Mouse (Mus musculus): ENCODE measurements around the gene Hes3.

Hes3 gene

DNA sequence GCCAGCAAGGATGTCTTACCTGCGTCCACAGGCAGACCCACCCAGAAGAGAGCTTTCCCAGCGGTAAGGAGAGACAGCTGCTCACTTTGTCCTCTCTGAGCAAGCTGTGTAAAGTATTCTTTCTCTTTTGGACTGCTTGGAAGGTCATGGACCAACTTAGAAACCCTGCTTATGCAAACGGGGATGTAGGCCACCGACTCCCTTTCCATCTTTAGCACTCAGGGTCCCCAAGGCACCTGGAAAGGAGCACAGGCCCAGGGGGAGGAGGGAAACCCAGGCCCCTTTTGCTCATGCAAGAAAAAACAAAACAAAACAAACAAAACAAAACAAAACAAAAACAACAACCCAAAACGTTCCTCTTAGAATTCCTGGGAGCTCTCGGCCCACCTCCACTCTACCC is at the start of gene Hes3:
Gene Hes3, minus strand, starts transcription at position 101 of the 400 bp plus-strand sequence.
- no peak for DNase-seq (ENCODE audit: low spot score in 2 of 2)

DNA sequence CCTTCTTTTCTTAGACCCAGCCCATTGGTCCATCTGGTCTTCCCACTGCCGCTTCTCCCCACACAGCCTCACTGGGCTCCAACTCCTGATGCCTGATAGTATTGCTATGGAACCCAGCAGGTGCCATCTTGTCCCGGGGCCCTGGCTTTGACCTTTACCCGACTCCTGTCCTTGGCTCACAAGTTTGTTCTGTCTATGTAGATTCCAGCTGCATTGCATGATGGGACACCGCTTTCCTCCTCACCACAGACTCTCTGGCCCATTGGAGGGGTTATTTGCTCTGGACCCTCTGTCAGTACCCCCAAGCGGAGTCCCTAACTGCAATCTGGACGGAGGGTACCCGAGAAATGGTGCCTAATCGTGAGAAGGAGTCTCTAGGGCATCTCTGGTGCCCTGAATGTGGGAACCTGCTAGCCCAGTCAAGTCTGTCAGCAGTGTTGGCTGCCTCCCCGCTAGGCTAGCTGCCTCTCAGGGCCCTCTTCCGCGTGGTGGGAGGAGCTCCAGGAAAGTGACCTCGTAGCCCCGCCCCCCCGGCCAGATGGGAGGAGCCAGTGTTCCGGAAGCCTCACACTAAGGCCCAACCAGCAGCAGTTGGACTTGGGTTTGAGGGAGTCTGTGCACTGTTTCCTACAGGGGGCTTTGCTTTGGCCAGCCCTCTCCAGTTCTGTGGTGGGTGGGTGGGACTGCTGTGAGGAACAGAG is 49.3 kb upstream of the Hes3 start:
- DNase-seq (ENCODE audit: low spot score in 2 of 2) = peak in 1 of 2 experiments; percentile 60

DNA sequence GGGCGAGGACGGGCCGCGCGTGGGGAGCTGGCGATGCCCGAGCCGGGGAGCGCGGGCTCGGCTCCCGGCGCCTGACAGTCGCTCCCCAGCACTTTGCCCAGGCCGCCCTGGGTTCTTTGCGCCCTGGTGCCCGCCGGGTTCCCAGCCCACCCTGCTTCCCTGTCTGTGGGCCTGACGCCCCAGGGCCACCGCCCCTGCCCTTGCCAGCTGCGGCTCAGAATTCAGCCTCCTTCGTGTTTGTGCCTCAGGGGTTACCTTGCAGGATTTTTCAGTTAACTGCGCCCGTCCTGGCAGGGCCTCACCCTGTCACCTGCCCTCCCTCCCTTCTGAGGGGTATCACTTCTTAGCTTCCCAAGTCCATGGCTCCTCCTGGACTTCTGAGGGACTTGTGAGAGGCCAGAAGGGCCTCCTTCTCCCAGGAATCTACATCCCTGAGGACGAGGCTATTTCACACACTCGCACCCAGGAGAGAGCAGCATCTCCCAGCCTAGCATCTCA is 47.9 kb upstream of the Hes3 start:
- no peak for DNase-seq (ENCODE audit: low spot score in 2 of 2)

DNA sequence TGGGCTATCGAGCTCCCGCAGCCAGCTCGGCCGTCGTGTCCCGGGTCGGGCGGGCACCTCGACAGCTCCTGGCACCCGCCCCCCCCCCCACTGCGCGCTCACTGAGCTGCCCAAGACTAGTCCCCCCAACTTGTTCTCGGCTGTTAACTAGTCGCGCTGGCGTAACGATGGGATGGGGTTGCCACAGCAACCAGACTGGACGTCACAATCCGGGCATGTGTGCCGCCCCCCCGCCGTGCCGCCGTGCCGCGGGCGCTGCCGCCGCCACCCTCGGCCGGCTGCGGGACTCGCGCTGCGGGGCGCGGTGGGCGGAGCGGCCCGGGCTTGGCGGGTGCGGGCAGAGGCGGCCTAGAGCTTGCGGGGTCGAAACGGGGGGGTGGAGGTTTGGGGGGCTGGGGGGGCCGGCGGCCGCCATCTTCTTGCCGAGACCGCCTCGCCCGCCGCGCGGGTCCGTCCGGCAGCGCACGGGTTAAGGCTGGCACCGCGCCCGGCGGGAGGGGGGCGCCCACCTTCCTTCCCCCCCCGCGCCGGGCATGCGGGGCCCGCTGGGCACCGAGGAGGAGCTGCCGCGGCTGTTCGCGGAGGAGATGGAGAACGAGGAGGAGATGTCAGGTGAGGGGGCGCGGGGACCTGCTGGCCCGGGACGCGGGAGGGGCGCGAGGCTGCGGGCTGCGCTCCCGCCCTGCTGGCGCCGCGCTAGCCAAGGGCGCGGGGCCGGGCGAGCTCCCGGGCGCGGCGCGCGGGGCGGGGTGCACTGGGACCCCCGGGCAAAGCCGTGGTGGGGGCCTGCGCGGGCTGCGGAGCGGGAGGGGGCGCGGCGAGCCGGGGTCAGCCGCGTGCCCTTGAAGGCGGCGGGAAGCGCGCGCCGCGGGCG is 47.2 kb upstream of the Hes3 start, which contains the start of gene Chd5:
Gene Chd5, plus strand, starts transcription at position 233 of the 874 bp plus-strand sequence.
- DNase-seq (ENCODE audit: low spot score in 2 of 2) = no peak

DNA sequence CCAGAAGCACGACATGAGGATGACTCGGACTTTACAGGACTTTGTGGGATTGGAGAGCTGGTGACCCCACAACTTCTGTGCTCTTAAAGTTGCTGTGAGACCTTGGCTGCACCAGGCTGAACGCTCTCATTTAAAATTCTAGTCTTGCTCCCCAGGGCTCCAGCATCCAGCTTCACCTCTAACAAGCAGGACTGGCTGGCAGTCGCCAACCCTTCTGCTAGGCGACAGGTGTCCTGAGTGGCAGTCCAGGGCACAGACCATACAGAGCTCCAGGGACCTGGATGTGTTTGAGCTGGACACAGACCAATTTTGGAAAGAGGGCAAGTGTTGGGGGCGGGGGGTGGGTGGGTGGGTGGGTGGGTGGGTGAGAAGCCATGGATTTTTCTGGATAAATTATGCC is 46.3 kb upstream of the Hes3 start:
- no peak for DNase-seq (ENCODE audit: low spot score in 2 of 2)

DNA sequence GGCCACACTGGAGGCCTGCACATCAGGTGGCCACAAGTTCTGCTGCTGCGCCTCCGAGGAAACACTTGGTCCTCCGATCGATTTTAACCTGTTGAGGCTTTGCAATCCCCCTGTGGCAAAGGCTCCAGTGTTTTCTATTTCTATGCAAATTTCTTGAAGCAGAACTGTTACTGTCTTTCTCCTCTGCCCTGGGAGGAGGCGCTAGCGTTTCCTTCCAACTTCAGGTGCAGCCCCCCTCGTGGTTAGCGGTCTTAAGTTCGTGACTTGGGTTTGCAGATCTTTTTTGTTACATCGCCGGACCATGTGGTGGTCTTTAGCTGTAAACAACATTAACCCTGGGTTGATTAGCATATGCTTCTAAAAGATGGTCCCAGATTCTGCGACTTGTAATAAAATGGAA is 42.1 kb upstream of the Hes3 start:
- no peak for DNase-seq (ENCODE audit: low spot score in 2 of 2)

DNA sequence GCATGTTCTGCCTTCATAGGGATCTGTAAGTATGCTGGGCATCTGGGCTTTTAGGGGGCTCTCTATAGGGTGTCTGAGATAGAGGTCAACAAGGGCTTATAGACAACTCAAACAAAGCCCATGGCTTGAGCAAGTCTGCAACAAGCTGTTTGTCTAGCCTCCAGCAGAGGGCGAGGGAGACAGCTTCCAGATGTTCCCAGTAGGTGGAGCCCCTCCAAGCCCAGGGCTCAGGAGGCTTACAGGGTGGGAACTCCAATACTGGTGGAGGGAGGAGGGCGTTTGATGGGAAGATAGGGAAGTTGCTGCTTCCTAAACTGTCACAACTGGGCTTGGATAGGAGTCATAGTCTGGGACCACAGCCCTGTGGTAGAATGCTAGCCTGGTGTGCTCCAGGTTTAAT is 41.5 kb upstream of the Hes3 start:
- DNase-seq (ENCODE audit: low spot score in 2 of 2) = peak; percentile 23 to 66

DNA sequence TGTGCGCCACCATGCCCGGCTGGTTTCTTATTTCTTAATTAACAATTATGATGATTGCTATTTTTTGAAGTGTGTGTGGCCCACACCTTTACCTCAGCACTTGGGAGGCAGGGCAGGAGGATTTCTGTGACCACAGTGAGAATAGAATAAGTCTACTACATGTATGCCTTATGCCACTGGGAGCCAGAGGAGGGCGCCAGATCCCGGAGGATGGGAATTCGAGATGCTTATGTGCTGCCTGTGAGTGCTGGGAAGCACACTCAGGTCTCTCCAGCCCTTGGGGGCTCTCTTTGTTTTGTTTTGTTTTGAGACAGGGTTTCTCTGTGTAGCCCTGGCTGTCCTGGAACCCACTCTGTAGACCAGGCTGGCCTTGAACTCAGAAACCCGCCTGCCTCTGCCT is 37.2 kb upstream of the Hes3 start:
- peak in 1 of 2 experiments; percentile 78 for DNase-seq (ENCODE audit: low spot score in 2 of 2)

DNA sequence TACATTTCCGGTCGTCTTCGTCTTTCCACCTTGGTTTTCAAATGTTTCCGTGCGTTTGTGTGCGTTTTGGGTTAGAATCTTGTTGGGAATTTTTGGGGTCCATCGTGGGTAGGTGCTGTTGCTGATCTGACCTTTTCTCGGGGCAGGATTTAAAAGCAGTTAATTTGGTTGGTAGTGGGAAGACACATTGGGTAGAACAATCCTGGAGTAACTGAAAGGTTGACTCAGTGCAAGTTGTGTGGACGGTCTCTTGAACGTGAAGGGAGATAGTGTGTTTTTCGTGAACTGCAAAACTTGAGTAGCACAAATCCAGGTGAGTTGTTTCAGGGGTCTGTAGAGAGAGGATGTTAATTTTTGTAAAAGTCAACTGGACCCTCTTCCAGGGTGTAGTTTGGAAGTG is 35.1 kb upstream of the Hes3 start:
- no peak for DNase-seq (ENCODE audit: low spot score in 2 of 2)

DNA sequence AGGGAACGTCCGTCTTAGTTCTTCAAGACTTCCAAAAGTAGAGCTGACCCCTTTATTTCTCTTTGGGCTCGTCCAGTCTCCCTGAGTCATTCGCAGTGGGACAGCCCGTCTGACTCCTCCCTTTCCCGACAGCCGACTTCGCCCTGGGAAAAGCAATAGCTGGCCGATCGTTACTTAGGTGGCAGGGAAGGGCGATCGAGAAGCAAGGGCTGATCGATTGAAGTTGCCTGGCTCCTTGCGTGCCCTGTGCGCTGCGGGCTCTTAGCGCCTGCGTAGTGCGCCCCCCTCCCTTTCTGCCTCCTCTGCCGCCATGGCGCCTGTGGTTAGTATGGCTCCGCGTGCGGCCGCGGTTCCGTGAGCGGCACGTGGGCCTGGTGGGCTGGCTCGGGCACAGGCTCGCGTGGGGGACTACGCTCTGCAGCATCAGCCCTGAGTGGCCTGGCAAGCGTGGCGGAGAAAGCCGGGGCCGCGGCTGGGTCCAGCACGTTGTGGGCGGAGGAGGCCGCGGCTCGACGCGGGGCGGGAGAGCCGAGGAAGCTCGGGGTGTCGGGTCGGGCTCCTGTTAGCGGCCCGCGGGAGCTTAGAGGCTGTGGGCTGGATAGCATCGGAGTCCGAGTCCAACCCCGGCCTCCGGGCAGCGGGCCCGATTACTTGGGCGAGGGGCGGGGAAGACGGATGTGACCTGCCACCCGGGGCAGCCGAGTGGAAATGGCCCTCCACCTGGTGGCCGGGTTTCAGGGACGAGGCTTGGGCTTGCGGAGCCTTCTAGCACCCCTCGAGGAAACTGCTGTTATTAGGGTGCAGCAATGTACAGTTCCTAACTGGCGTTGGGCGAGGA is 34.3 kb upstream of the Hes3 start, which contains the start of gene Rpl22:
Gene Rpl22, plus strand, starts transcription at position 169 of the 838 bp plus-strand sequence.
- peak; percentile 77 to 91 for DNase-seq (ENCODE audit: low spot score in 2 of 2)

DNA sequence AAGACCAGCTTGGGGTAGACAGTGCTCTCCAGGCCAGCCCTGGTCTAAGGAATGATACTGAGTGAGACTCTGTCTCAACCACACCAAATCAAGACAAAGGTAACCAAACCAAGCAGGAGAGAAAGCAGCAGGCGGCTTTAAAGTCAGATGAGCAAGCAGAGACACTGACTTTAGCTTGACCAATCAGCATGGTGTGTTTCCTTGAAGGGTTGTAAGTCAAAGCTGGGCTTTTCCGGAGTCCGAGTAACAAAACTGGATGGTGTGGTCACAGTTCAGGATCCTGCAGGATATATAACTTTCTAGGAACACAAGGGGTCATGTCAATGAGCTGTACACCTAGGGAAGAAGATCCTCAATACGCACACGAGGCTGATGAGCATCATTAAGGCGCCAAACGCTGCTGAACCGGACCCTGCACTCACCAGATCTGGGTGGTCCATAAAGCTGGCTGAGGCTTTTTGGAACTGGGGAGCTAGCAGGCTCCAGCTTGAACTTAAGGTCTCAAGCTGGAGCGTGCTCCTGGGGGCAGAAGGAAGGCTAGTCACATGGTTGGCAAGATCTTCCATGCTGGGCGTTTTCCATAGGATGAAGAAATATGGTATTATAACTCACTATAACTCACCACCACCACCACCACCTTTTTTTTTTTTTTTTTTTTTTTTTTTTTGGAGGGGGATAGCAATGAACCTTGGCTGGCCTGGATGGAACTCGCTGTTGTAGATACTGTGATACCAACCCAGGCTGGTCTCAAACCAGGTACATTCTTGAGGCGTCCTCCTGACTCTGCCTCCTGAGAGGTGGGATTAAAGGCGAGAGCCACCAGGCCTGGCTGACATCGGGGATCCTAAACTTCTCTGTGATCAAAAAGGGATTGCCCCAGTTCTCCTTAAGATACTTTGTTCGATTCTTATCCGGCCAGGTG is 33.4 kb upstream of the Hes3 start:
- no peak for DNase-seq (ENCODE audit: low spot score in 2 of 2)

DNA sequence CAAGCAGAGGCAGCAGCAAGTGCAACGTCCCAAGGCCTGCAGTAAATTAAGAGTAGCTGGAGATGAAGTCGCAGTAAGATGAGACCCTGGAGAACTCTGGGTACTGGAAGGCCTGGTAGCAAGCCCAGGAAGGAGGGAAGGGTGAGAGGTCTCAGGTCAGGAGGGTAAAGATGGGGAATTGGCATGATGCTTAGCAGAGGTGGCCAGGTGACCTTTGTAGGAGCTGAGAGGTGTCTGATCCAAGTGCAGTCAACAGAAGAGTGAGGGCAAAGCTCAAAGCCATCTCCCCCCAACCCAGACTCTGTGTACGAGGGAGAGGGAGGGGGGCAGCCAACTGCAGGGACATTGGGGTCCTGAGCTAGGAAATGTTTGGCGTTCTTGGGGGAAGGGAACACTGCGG is 30.0 kb upstream of the Hes3 start:
- DNase-seq (ENCODE audit: low spot score in 2 of 2) = no peak

DNA sequence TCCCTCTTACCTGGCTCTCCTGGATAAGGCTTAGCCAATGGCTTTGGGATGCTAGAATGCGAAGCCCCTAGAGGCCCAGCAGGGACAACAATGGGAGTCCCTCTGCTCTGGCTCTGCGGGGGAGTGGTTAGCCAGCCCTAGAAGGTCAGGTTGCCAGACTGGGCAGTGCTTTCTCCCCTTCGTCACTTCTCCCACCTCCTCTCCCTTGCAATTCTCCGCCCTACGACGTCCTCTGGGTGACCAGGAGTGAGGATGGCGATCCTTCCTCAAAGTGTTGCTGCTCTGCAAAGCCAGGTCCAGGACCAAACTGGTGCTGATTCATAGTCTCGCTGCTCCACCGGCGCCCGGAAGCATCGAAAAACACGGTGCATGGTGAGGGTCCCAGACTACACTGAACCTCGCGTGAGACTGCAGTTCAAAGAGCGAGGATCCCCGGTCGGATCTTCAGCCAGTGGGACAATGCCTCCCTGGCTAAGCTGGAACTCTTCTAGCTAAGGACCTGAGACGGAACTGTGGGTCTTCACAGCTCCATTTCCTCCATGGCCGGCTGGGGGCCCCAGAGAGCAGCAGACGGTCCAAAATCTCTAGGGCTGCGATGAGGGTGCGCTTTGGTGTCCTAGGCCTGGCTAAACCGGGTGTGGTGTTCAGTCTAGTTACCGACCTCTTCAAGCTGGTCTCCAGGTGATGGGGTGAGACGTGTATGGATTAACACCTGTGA is 27.2 kb upstream of the Hes3 start, which contains the start of gene Rnf207:
Gene Rnf207, minus strand, starts transcription at position 477 of the 718 bp plus-strand sequence.
- peak in 1 of 2 experiments; percentile 74 for DNase-seq (ENCODE audit: low spot score in 2 of 2)

DNA sequence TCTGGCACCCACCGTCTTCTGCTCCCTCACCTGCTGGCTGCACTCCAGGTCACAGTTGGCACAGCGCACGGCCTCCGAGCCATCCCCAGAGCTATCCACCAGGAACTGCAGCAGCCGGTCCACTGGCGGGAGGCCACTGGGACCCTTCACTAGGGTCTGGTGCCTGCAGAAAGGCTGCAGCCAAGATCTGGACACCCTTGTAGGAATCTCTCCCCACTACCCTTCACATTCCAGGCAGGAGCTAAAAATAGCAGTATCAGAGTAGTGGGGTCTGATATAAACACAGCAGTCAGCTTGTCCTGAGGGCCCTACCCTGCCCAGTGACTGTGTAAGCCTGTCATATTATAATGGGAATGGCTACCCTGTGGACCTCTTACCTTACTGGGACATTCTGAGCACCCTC is 26.2 kb upstream of the Hes3 start:
- no peak for DNase-seq (ENCODE audit: low spot score in 2 of 2)

DNA sequence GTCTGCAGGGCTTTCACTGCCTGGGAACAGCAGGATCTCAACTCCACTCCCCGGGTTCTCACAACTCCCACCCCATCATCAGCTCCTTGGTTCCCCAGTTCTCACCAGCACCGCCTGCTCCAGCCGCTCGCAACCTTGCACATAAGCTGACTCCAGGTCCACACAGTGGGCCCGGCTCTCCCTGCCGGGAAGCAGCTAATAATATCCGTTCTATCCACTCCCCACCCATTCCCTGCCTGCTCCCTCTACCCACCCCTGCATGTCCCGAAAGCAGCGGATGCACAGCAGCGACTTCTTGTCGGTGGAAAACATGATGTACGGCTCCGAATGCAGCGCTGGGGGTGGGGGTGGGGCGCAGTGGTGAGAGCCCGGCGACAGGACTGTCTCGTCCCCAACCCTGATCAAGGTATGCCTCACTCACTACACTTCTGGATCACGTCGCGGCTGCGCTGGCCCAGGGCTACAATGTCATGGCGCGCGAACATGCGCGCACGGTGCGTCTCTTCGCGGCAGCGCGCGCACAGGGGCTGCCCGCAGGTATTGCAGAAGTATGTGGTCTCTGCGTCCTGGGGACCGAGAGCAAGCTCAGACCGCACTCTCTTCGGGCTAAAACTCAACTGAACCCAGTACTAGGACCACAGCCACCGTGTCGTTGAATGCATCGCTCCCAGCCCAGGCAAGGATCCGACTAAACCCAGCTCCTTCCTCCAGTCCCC is 24.2 kb upstream of the Hes3 start:
- no peak for DNase-seq (ENCODE audit: low spot score in 2 of 2)

DNA sequence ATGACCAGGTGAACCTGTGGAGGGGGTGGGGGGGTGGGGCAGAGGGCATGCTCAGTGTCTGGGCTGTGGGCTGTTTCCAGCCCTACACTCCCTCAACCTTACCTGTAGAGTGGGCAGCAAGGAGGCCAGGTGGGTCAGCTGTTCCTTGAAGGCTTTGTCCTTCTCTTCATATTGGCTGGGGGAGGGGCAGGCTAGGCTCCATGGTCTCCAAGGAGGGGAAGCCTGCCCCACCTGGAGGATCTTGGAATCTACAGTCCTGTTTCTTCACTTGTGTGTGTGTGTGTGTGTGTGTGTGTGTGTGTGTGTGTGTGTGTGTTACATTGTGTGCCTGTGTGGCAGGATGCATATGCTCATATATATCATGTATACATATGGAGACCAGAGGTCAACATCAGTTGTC is 22.5 kb upstream of the Hes3 start:
- no peak for DNase-seq (ENCODE audit: low spot score in 2 of 2)

DNA sequence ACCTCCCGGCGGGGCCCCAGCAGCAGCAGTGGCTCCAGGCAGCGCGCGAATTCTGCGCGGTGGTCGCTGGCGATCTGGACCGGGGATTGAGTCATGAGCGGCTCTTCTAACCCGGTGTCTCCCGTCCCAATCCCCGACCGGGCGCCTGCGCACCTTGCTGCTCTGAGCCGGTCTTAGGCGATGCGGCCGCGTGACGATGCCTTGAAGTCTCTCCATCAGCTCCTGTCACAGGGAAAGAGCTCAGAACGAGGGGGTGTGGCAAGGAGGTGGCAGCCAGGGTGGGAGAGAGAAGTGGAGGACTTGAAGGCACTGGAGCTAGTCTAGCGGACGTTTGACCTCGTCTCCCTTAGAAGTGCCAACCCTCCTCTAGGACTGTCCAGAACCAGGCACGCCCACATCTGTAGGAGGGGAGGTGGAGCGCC is 21.8 kb upstream of the Hes3 start:
- no peak for DNase-seq (ENCODE audit: low spot score in 2 of 2)

DNA sequence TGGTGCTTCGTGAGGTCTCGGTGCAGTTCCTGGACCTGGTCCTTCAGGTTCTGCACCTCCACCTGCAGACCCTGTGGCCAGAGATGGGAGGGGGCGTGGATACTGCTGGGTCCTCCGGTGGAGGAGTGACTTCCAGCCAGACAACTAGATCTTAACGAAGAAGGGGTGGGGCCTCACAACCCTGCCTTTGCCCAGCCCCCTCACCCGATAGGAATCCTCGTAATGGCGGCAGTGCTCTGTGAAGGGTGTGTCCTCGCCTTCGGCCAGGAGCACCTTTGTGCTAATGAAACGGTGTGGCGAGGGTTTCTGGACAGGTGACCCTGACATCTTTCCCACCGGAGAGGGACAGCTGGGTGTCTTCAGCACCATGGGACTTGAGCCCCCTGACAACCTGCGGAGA is 20.7 kb upstream of the Hes3 start:
- DNase-seq (ENCODE audit: low spot score in 2 of 2) = no peak

DNA sequence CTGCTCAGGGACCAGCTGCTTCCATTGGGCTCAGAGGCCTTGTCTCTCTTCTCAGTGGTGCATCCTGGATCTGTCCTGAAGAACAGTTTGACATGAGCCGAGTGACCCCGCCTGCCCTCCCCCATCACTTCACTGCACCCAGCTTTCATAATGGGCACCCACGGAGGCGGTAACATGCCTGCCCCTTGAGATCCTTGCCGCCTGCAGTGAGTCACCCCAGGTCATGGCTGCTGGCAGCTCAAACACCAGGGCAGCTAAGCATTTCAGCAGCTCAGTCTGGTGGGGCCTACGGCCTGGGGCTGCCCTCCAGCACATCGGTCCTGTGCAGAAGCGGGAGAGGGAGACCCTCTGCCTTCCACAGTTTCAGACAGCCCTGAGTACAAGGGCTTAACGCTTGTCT is 16.1 kb upstream of the Hes3 start:
- DNase-seq (ENCODE audit: low spot score in 2 of 2) = no peak

All from spleen, postnatal 10 days (tissue).